Mouse (Mus musculus) bone marrow, adult 2 months (tissue): ENCODE measurements around the gene Flnb.

Source experiments
- CTCF ChIP-seq: fragments of 200-500 bp; IDR thresholded peaks from 2 replicates; pipeline ENCODE4 v1.5.1; 2011; ENCODE audit warnings: low read length, control low read depth; ENCODE audit not compliant: control insufficient read depth, insufficient read depth
- POLR2A ChIP-seq: fragments of 200-500 bp; IDR thresholded peaks from 2 replicates; pipeline ENCODE4 v1.6.1; 2011; ENCODE audit warnings: low read depth, mild to moderate bottlenecking, control low read depth, low read length, borderline replicate concordance; ENCODE audit not compliant: control insufficient read depth

GRCm38 (mm10) chr14:7884158-7884557, 66.4 kb downstream of the Flnb start:
- TF ChIP-seq CTCF, result no peak
- no peak for TF ChIP-seq POLR2A
